Comparison of ENCODE assay signal across 9 mouse cellular contexts in genomic region chr10:86704141-86704540, GRCm38 (mm10). TPM values are rescaled to one million over a fixed set of nuclear protein-coding genes. Genes with fewer than 3 reads are reported as not detected.
A peak's percentile ranks its signal among the peaks of the same experiment; 100 is the strongest.
DNase-seq lines count a peak whose midpoint lies in the region; ATAC-seq and TF ChIP-seq lines count a peak whose summit lies in the region.
"Had no signal": no experiment of that assay in that cellular context is flagged by ENCODE, and none has a peak within 500 bp of the region (broad histone marks: within the 10 kb centered on the region; RNA-seq: fewer than 3 reads in every experiment).

No protein-coding gene starts in this region.

- H3K9me3 ChIP-seq in CH12.LX (replicated peaks; ENCODE audit: low read length): no peaks in the 10 kb centered on the region
- H3K9me3 ChIP-seq in forebrain, embryonic 12.5 days: no peaks in the 10 kb centered on the region
- no peaks in the 10 kb centered on the region for H3K9me3 ChIP-seq in liver, embryonic 14.5 days (ENCODE audit: control insufficient read depth, low read length)

- no peak for TF ChIP-seq POLR2A in heart, adult 2 months (IDR thresholded peaks at IDR 0.05; ENCODE audit: insufficient read depth, low read depth, low read length)
- no peak for TF ChIP-seq POLR2A in CH12.LX (IDR thresholded peaks at IDR 0.05; ENCODE audit: low read depth, low read length)

- ATAC-seq in forebrain, embryonic 12.5 days (ENCODE audit: low FRiP score): no peak
- no peak for ATAC-seq in liver, embryonic 14.5 days (ENCODE audit: insufficient read depth)

- no peak for TF ChIP-seq CTCF in heart, adult 2 months (IDR thresholded peaks at IDR 0.05)
- TF ChIP-seq CTCF in CH12.LX (conservative IDR thresholded peaks at IDR 0.05 in 1 of 2, IDR thresholded peaks at IDR 0.05 in 1 of 2; ENCODE audit: low read depth in 2 of 2, low read length in 2 of 2): no peak
- no peak for TF ChIP-seq CTCF in liver, embryonic 14.5 days (IDR thresholded peaks at IDR 0.05; ENCODE audit: low read depth)

- no peak for TF ChIP-seq EP300 in heart, adult 2 months (IDR thresholded peaks at IDR 0.05; ENCODE audit: insufficient read depth, low read depth, low read length)
- no peak for TF ChIP-seq EP300 in CH12.LX (IDR thresholded peaks at IDR 0.05; ENCODE audit: low read length)
- TF ChIP-seq EP300 in liver, embryonic 14.5 days (IDR thresholded peaks at IDR 0.05; ENCODE audit: low read depth): no peak

- H3K27me3 ChIP-seq in heart, adult 2 months (ENCODE audit: control insufficient read depth, insufficient read depth, low read length): no peaks in the 10 kb centered on the region
- no peaks in the 10 kb centered on the region for H3K27me3 ChIP-seq in CH12.LX (replicated peaks)
- H3K27me3 ChIP-seq in forebrain, embryonic 12.5 days: no peaks in the 10 kb centered on the region
- no peaks in the 10 kb centered on the region for H3K27me3 ChIP-seq in liver, embryonic 14.5 days (ENCODE audit: control insufficient read depth, insufficient read depth, low read length)

- no peak for DNase-seq in heart, adult 2 months
- no peak for DNase-seq in heart, postnatal 25 days (ENCODE audit: low spot score)
- DNase-seq in CH12.LX (ENCODE audit: extremely low read depth): no peak
- no peak for DNase-seq in liver, embryonic 14.5 days (ENCODE audit: low read depth in 3 of 3, low spot score in 3 of 3)
- DNase-seq in left cerebral cortex, adult 18-20 months (ENCODE audit: low spot score in 2 of 2): no peak
- DNase-seq in B cell, adult 2 months: no peak
- no peak for DNase-seq in kidney, postnatal 14 days

- H3K4me2 ChIP-seq in CH12.LX (ENCODE audit: insufficient read depth, low read depth, poor library complexity, severe bottlenecking): peak overlapping the region; percentile 63; the same call in 1 of the 2 replicates
- H3K4me2 ChIP-seq in forebrain, embryonic 12.5 days: peak overlapping the region; percentile 88
- H3K4me2 ChIP-seq in liver, embryonic 14.5 days (ENCODE audit: low read depth): peak overlapping the region; percentile 90

- H3K79me2 ChIP-seq in heart, adult 2 months (replicated peaks; ENCODE audit: control insufficient read depth, insufficient read depth, low read length): peaks cover 3% of the 10 kb centered on the region
- peaks cover 59% of the 10 kb centered on the region for H3K79me2 ChIP-seq in CH12.LX (replicated peaks; ENCODE audit: control insufficient read depth, extremely low read depth, insufficient read depth, poor library complexity, severe bottlenecking)

- WGBS in heart, adult 2 months: 1% methylated on average over 8 of the region's 8 CpGs
- 12% methylated on average over 8 of the region's 8 CpGs for WGBS in forebrain, embryonic 12.5 days
- under 1% methylated on average over 8 of the region's 8 CpGs for WGBS in liver, embryonic 14.5 days (ENCODE audit: insufficient replicate concordance)

- no peak for TF ChIP-seq RAD21 in CH12.LX (IDR thresholded peaks at IDR 0.05; ENCODE audit: low read depth, low read length)

- H3K4me3 ChIP-seq in heart, adult 2 months: peak overlapping the region; percentile 93
- H3K4me3 ChIP-seq in CH12.LX (replicated peaks in 1 of 3; ENCODE audit: low read depth in 2 of 3, low read length in 2 of 3, poor library complexity in 1 of 3): peak overlapping the region; percentile 93 to 99 (median 96)
- peak overlapping the region; percentile 87 for H3K4me3 ChIP-seq in forebrain, embryonic 12.5 days (replicated peaks)
- peak overlapping the region; percentile 70 to 81 for H3K4me3 ChIP-seq in liver, embryonic 14.5 days (ENCODE audit: insufficient read depth in 1 of 2, low read depth in 2 of 2, low read length in 2 of 2)

- H3K9ac ChIP-seq in heart, adult 2 months (ENCODE audit: low read depth, low read length): peak overlapping the region; percentile 79; the same call in 1 of the 2 replicates
- peak overlapping the region; percentile 94 for H3K9ac ChIP-seq in CH12.LX (ENCODE audit: insufficient read depth, low read depth)
- peak overlapping the region; percentile 87 for H3K9ac ChIP-seq in forebrain, embryonic 12.5 days
- peak overlapping the region; percentile 85 for H3K9ac ChIP-seq in liver, embryonic 14.5 days (replicated peaks)

- peak overlapping the region; percentile 98 for H3K27ac ChIP-seq in heart, adult 2 months
- H3K27ac ChIP-seq in CH12.LX (ENCODE audit: insufficient read depth, low read depth): peak overlapping the region; percentile 82; the same call in 1 of the 2 replicates
- H3K27ac ChIP-seq in forebrain, embryonic 12.5 days: no peak overlapping the region
- H3K27ac ChIP-seq in liver, embryonic 14.5 days: no peak overlapping the region

- peaks cover 10% of the 10 kb centered on the region for H3K4me1 ChIP-seq in heart, adult 2 months (ENCODE audit: control insufficient read depth, insufficient read depth, low read length)
- peaks cover 7 to 40% of the 10 kb centered on the region in 2 experiments; a peak in 3 of 4 replicates for H3K4me1 ChIP-seq in CH12.LX (ENCODE audit: control insufficient read depth in 1 of 2, insufficient read depth in 2 of 2)
- H3K4me1 ChIP-seq in forebrain, embryonic 12.5 days: peaks cover 58% of the 10 kb centered on the region
- H3K4me1 ChIP-seq in liver, embryonic 14.5 days (replicated peaks; ENCODE audit: control insufficient read depth in 2 of 2, insufficient read depth in 2 of 2, low read length in 1 of 2): peaks cover 17 to 29% of the 10 kb centered on the region in 2 experiments

- H3K36me3 ChIP-seq in heart, adult 2 months (ENCODE audit: control insufficient read depth, insufficient read depth, low read length): peaks cover 48% of the 10 kb centered on the region
- peaks cover 45 to 54% of the 10 kb centered on the region in 2 experiments for H3K36me3 ChIP-seq in CH12.LX (replicated peaks in 1 of 2; ENCODE audit: control insufficient read depth in 1 of 2, insufficient read depth in 1 of 2, low read length in 1 of 2)
- H3K36me3 ChIP-seq in forebrain, embryonic 12.5 days (replicated peaks): peaks cover 42% of the 10 kb centered on the region
- H3K36me3 ChIP-seq in liver, embryonic 14.5 days (replicated peaks; ENCODE audit: control insufficient read depth, insufficient read depth, low read depth): peaks cover 41% of the 10 kb centered on the region

- in situ Hi-C loops in CH12.LX (cut with MboI; ENCODE audit: low pct_ligation_motif_present, low pct_unique_long_range_greater_than_20kb, low sequenced_read_pairs): no loop called here

- intact Hi-C loops in heart, adult 2 months (cut with DNase I): loop anchor here (2.0 to 10.0 kb wide), 3 partner anchors 19 to 749 kb away; partner anchors contain the start of gene Rtcb
- intact Hi-C loops in heart, postnatal 25 days (cut with DNase I): loop anchor here (10.0 kb wide), 1 partner anchor 369 kb away; no protein-coding TSS in a partner anchor

- dilution Hi-C loops in CH12.LX (cut with MboI; ENCODE audit: extremely low pct_ligation_motif_present, extremely low pct_unique_long_range_greater_than_20kb, low sequenced_read_pairs): no loop called here

TF ChIP-seq in CH12.LX, 34 proteins besides CTCF, POLR2A, EP300 and RAD21:
- TF ChIP-seq ZMIZ1 (IDR thresholded peaks at IDR 0.05; ENCODE audit: low read depth, low read length) (peak; percentile 2; the same call in 1 of the 2 replicates), JUND (conservative IDR thresholded peaks at IDR 0.05; ENCODE audit: low read depth, low read length) (no peak)

RNA-seq across cellular contexts. Expression of gene Hsp90b1, which starts 1.2 kb away (rescaled TPM):
- total RNA-seq in heart, adult 2 months (2021): 100 to 1,000 TPM; 374 to 483 TPM
- polyA plus RNA-seq in heart, adult 2 months (2012; rRNA removed): 44.4 and 127 TPM in 2 replicates
- 100 to 1,000 TPM; 341 to 452 TPM for total RNA-seq in heart, postnatal 25 days (2021)
- total RNA-seq in CH12.LX (2012; rRNA removed) (635 and 991 TPM in 2 replicates), CH12.LX (2014; rRNA removed) (799 and 863 TPM in 2 replicates)
- 1,137 and 1,160 TPM in 2 replicates for polyA plus RNA-seq in CH12.LX (2012; ENCODE audit: insufficient read length, low read depth)
- 468 and 481 TPM in 2 replicates for polyA plus RNA-seq in forebrain, embryonic 12.5 days (2016; fragmentation: Nextera tagmentation; extraction: Ambion mirVana)
- 62.3 and 140 TPM in 2 replicates for polyA plus RNA-seq in liver, embryonic 14.5 days (2012; rRNA removed)
- 214 and 222 TPM in 2 replicates for polyA plus RNA-seq in liver, embryonic 14.5 days (2014; fragmentation: Nextera tagmentation; extraction: Ambion mirVana)
- total RNA-seq in left cerebral cortex, adult 18-20 months (2021): 100 to 1,000 TPM; 335 to 352 TPM

RNA-seq across cellular contexts. Expression of gene Ttc41, which starts 1.5 kb away (rescaled TPM):
- total RNA-seq in heart, adult 2 months (2021): 1 to 10 TPM; 2.1 to 2.2 TPM
- polyA plus RNA-seq in heart, adult 2 months (2012; rRNA removed): 1.2 and 2.1 TPM in 2 replicates
- total RNA-seq in heart, postnatal 25 days (2021): 1 to 10 TPM; 1.4 to 2.0 TPM
- total RNA-seq in CH12.LX (2012; rRNA removed) (4.0 and 4.4 TPM in 2 replicates), CH12.LX (2014; rRNA removed) (3.6 and 4.2 TPM in 2 replicates)
- polyA plus RNA-seq in CH12.LX (2012; ENCODE audit: insufficient read length, low read depth): 3.3 and 3.6 TPM in 2 replicates
- polyA plus RNA-seq in forebrain, embryonic 12.5 days (2016; fragmentation: Nextera tagmentation; extraction: Ambion mirVana): 2.9 and 3.0 TPM in 2 replicates
- 0.70 and 1.0 TPM in 2 replicates for polyA plus RNA-seq in liver, embryonic 14.5 days (2012; rRNA removed)
- 0.34 and 0.39 TPM in 2 replicates for polyA plus RNA-seq in liver, embryonic 14.5 days (2014; fragmentation: Nextera tagmentation; extraction: Ambion mirVana)
- total RNA-seq in left cerebral cortex, adult 18-20 months (2021): 1 to 10 TPM; 1.6 TPM

RNA-seq across cellular contexts. Expression of gene Gm49358, which starts 59.6 kb away (rescaled TPM):
- total RNA-seq in heart, adult 2 months (2021): 10 to 100 TPM; 10.5 to 14.3 TPM
- not detected in 2 replicates for polyA plus RNA-seq in heart, adult 2 months (2012; rRNA removed)
- 10 to 100 TPM; 12.5 to 13.9 TPM for total RNA-seq in heart, postnatal 25 days (2021)
- 1.2 and 2.0 TPM in 2 replicates for total RNA-seq in CH12.LX (2012; rRNA removed)
- not detected in 2 replicates for total RNA-seq in CH12.LX (2014; rRNA removed)
- 3.8 TPM in 1 of 2 replicates, not detected in the other for polyA plus RNA-seq in CH12.LX (2012; ENCODE audit: insufficient read length, low read depth)
- not detected in 2 replicates for polyA plus RNA-seq in forebrain, embryonic 12.5 days (2016; fragmentation: Nextera tagmentation; extraction: Ambion mirVana)
- not detected in 2 replicates for polyA plus RNA-seq in liver, embryonic 14.5 days (2012; rRNA removed)
- not detected in 2 replicates for polyA plus RNA-seq in liver, embryonic 14.5 days (2014; fragmentation: Nextera tagmentation; extraction: Ambion mirVana)
- 10 to 100 TPM; 19.5 to 20.8 TPM for total RNA-seq in left cerebral cortex, adult 18-20 months (2021)
- polyA plus RNA-seq: large intestine, adult 2 months had no signal

Comparison
In these comparisons a context has a peak if more than half of its experiments do, and no peak if none do; other contexts are left out.
1. H3K27ac ChIP-seq: peak in heart, adult 2 months (single experiment) and CH12.LX (single experiment); none in forebrain, embryonic 12.5 days (single experiment) and liver, embryonic 14.5 days (single experiment).
2. Peak in every context shown above with its lines, with median percentiles within 50 percentile points of each other: H3K4me3 ChIP-seq, H3K9ac ChIP-seq and H3K4me2 ChIP-seq.